7 mouse cellular contexts compared by ENCODE assay signal in the genomic region with DNA sequence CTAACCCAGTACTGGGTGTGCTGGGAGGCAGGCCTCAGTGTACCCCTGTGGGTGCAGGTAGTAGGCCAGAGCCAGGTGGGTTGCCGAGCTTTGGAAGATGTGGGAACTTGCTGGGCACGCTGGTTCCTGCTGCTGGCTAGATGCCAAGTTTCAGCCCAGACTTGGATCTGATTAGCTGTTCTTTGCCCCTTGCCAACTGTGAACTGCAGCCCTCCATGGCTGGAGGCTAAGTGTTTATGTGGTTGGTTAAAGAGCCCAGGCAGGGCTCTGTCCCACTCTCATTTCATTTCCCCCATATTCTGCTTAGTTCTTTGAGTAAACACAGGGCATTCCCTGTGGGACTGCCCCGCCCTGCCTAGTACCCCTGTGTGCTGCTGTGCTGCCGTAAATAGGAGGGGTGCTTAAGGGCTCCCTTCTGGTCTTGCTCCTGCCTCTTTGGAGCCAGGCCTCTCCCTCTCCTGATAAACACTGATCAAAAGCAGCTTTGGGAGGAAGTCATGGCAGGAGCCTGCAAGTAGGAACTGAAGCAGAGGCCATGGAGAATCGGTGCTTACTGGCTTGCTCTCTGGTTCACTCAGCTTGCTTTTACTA.
DNase-seq lines count a peak whose midpoint lies in the region; ATAC-seq and TF ChIP-seq lines count a peak whose summit lies in the region.

No protein-coding gene starts in this region.

- no peak overlapping the region for H3K9ac ChIP-seq in liver, adult 2 months (ENCODE audit: low read depth, low read length)
- no peak overlapping the region for H3K9ac ChIP-seq in liver, embryonic 11.5 days (ENCODE audit: low read depth, low read length)
- H3K9ac ChIP-seq in embryonic facial prominence, embryonic 15.5 days = no peak overlapping the region
- 0 out of 2 replicates have a peak overlapping the region, but pooled peaks have one; percentile 11 for H3K9ac ChIP-seq in intestine, embryonic 15.5 days

- no peak for ATAC-seq in liver, embryonic 11.5 days (replicated peaks; ENCODE audit: low FRiP score)
- ATAC-seq in embryonic facial prominence, embryonic 15.5 days (ENCODE audit: insufficient number of reproducible peaks, low FRiP score, low TSS enrichment, low read depth) = peak; percentile 34
- peak; percentile 37 for ATAC-seq in intestine, embryonic 15.5 days

- peaks cover 20% of the 10 kb centered on the region for H3K4me1 ChIP-seq in liver, adult 2 months (ENCODE audit: control insufficient read depth, insufficient read depth, low read length)
- H3K4me1 ChIP-seq in liver, embryonic 11.5 days (replicated peaks; ENCODE audit: control insufficient read depth, insufficient read depth, low read length) = peaks cover 56% of the 10 kb centered on the region
- peaks cover 100% of the 10 kb centered on the region for H3K4me1 ChIP-seq in embryonic facial prominence, embryonic 15.5 days
- H3K4me1 ChIP-seq in intestine, embryonic 15.5 days (replicated peaks) = peaks cover 94% of the 10 kb centered on the region

- TF ChIP-seq CTCF in liver, adult 2 months (IDR thresholded peaks at IDR 0.05; ENCODE audit: low read depth, low read length) = no peak

- H3K79me2 ChIP-seq in liver, adult 2 months (ENCODE audit: control insufficient read depth, insufficient read depth, low read length) = no peaks in the 10 kb centered on the region

- no peaks in the 10 kb centered on the region for H3K9me3 ChIP-seq in liver, embryonic 11.5 days (ENCODE audit: control insufficient read depth, low read length)
- H3K9me3 ChIP-seq in embryonic facial prominence, embryonic 15.5 days (replicated peaks) = no peaks in the 10 kb centered on the region
- H3K9me3 ChIP-seq in intestine, embryonic 15.5 days = no peaks in the 10 kb centered on the region

- H3K27me3 ChIP-seq in liver, adult 2 months (ENCODE audit: control insufficient read depth, insufficient read depth, low read length) = no peaks in the 10 kb centered on the region
- H3K27me3 ChIP-seq in liver, embryonic 11.5 days (replicated peaks; ENCODE audit: control insufficient read depth, insufficient read depth, low read length) = no peaks in the 10 kb centered on the region
- no peaks in the 10 kb centered on the region for H3K27me3 ChIP-seq in embryonic facial prominence, embryonic 15.5 days
- no peaks in the 10 kb centered on the region for H3K27me3 ChIP-seq in intestine, embryonic 15.5 days (replicated peaks)

- H3K4me3 ChIP-seq in liver, adult 2 months (ENCODE audit: insufficient read depth, low read depth, low read length) = no peak overlapping the region
- no peak overlapping the region for H3K4me3 ChIP-seq in liver, embryonic 11.5 days (ENCODE audit: low read depth, low read length)
- no peak overlapping the region for H3K4me3 ChIP-seq in embryonic facial prominence, embryonic 15.5 days (replicated peaks)
- H3K4me3 ChIP-seq in intestine, embryonic 15.5 days (replicated peaks) = no peak overlapping the region

- H3K36me3 ChIP-seq in liver, adult 2 months (ENCODE audit: control insufficient read depth, insufficient read depth, low read length) = no peaks in the 10 kb centered on the region
- H3K36me3 ChIP-seq in liver, embryonic 11.5 days (ENCODE audit: control insufficient read depth, insufficient read depth, low read length) = no peaks in the 10 kb centered on the region
- H3K36me3 ChIP-seq in embryonic facial prominence, embryonic 15.5 days = no peaks in the 10 kb centered on the region
- no peaks in the 10 kb centered on the region for H3K36me3 ChIP-seq in intestine, embryonic 15.5 days

- no peak overlapping the region for H3K27ac ChIP-seq in liver, adult 2 months (replicated peaks; ENCODE audit: insufficient read depth, low read depth, low read length)
- H3K27ac ChIP-seq in liver, embryonic 11.5 days (ENCODE audit: low read depth, low read length) = no peak overlapping the region
- peak overlapping the region; percentile 73 for H3K27ac ChIP-seq in embryonic facial prominence, embryonic 15.5 days (replicated peaks)
- H3K27ac ChIP-seq in intestine, embryonic 15.5 days = peak overlapping the region; percentile 61

- WGBS in liver, adult 2 months = 43% methylated on average over 5 of the region's 5 CpGs
- 53% methylated on average over 5 of the region's 5 CpGs for WGBS in liver, embryonic 11.5 days
- WGBS in embryonic facial prominence, embryonic 15.5 days = 14% methylated on average over 5 of the region's 5 CpGs
- 20% methylated on average over 5 of the region's 5 CpGs for WGBS in intestine, embryonic 15.5 days

- no peak overlapping the region for H3K4me2 ChIP-seq in liver, embryonic 11.5 days
- 0 out of 2 replicates have a peak overlapping the region, but pooled peaks have one; percentile 9 for H3K4me2 ChIP-seq in embryonic facial prominence, embryonic 15.5 days (replicated peaks)
- H3K4me2 ChIP-seq in intestine, embryonic 15.5 days (replicated peaks) = peak overlapping the region; percentile 18; the same call in 1 of the 2 replicates

- no peak for TF ChIP-seq POLR2A in liver, adult 2 months (IDR thresholded peaks at IDR 0.05; ENCODE audit: extremely low read depth, insufficient read depth, low read length)

- peak; percentile 25 for DNase-seq in liver, adult 2 months (ENCODE audit: extremely low read depth, low read depth, low spot score)
- no peak for DNase-seq in liver, embryonic 11.5 days (ENCODE audit: low spot score)
- peak; percentile 46 to 53 for DNase-seq in lung, postnatal 4 days
- no peak for DNase-seq in ovary, adult 18-20 months (ENCODE audit: low spot score)
- DNase-seq in thymus, postnatal 0 days (ENCODE audit: low spot score) = no peak

Comparison
In these comparisons a context has a peak if more than half of its experiments do, and no peak if none do; other contexts are left out.
1. DNase-seq: peak in liver, adult 2 months (single experiment) and lung, postnatal 4 days (2 of 2); none in liver, embryonic 11.5 days (single experiment), ovary, adult 18-20 months (single experiment) and thymus, postnatal 0 days (single experiment).
2. H3K27ac ChIP-seq: peak in embryonic facial prominence, embryonic 15.5 days (single experiment) and intestine, embryonic 15.5 days (single experiment); none in liver, adult 2 months (single experiment) and liver, embryonic 11.5 days (single experiment).